Mouse (Mus musculus): ENCODE measurements at regions not wholly inside any gene's neighbourhood (a gene's known extent, or its start where the extent isn't known, plus 50 kb on each side); places are given as distances from the start of the nearest gene placed in this dataset.
A peak's percentile ranks its signal among the peaks of the same experiment; 100 is the strongest.
"Not testable (repeated sequence)": the region's sequence is repeated elsewhere in the genome, so short reads cannot be mapped to it uniquely, and the experiment has no call there.

GRCm38 (mm10) chr9:78769168-78769567 lies 153.8 kb downstream of the Cd109 start:
- peak; percentile 53 for DNase-seq (ENCODE audit: low spot score)

GRCm38 (mm10) chr9:78773936-78774335 lies 158.6 kb downstream of the Cd109 start:
- DNase-seq (ENCODE audit: low spot score): no peak

- peak; percentile 56 for DNase-seq (ENCODE audit: low spot score)
Measured at GRCm38 (mm10) chr9:78775462-78775861, 160.1 kb downstream of the Cd109 start.

GRCm38 (mm10) chr9:78780595-78780994 lies 165.2 kb downstream of the Cd109 start:
- no peak for DNase-seq (ENCODE audit: low spot score)

GRCm38 (mm10) chr9:78782297-78782696 lies 167.0 kb downstream of the Cd109 start:
- no peak for DNase-seq (ENCODE audit: low spot score)

- no peak for DNase-seq (ENCODE audit: low spot score)
Measured at GRCm38 (mm10) chr9:78782860-78783259, 167.5 kb downstream of the Cd109 start.

GRCm38 (mm10) chr9:78787866-78788265 lies 172.5 kb downstream of the Cd109 start:
- DNase-seq (ENCODE audit: low spot score): peak; percentile 72

GRCm38 (mm10) chr9:78789703-78790102 lies 174.4 kb downstream of the Cd109 start:
- no peak for DNase-seq (ENCODE audit: low spot score)

- DNase-seq (ENCODE audit: low spot score): no peak
Measured at GRCm38 (mm10) chr9:78790155-78790554, 174.8 kb downstream of the Cd109 start.

- DNase-seq (ENCODE audit: low spot score): no peak
Measured at GRCm38 (mm10) chr9:78795801-78796200, 180.5 kb downstream of the Cd109 start.

GRCm38 (mm10) chr9:78817221-78817620 lies 201.9 kb downstream of the Cd109 start:
- DNase-seq (ENCODE audit: low spot score): no peak

GRCm38 (mm10) chr9:78821554-78822212 lies 206.3 kb downstream of the Cd109 start:
- not testable (repeated sequence) for DNase-seq (ENCODE audit: low spot score)

GRCm38 (mm10) chr9:78844969-78845683 lies 229.8 kb downstream of the Cd109 start:
- no peak for DNase-seq (ENCODE audit: low spot score)

GRCm38 (mm10) chr9:78846110-78846509 lies 230.8 kb downstream of the Cd109 start:
- no peak for DNase-seq (ENCODE audit: low spot score)

GRCm38 (mm10) chr9:78847890-78848563 lies 232.7 kb downstream of the Cd109 start:
- DNase-seq (ENCODE audit: low spot score): no peak

GRCm38 (mm10) chr9:78848564-78848893 lies 233.2 kb downstream of the Cd109 start:
- DNase-seq (ENCODE audit: low spot score): not testable (repeated sequence)

- DNase-seq (ENCODE audit: low spot score): no peak
Measured at GRCm38 (mm10) chr9:78856981-78857380, 241.6 kb downstream of the Cd109 start.

GRCm38 (mm10) chr9:78859956-78860355 lies 244.6 kb downstream of the Cd109 start:
- no peak for DNase-seq (ENCODE audit: low spot score)

- DNase-seq (ENCODE audit: low spot score): peak; percentile 12
Measured at GRCm38 (mm10) chr9:78872561-78872960, 257.2 kb downstream of the Cd109 start.

GRCm38 (mm10) chr9:78879955-78880642 lies 264.8 kb downstream of the Cd109 start:
- no peak for DNase-seq (ENCODE audit: low spot score)

- no peak for DNase-seq (ENCODE audit: low spot score)
Measured at GRCm38 (mm10) chr9:78880643-78881306, 265.4 kb downstream of the Cd109 start.

GRCm38 (mm10) chr9:78881307-78881790 lies 266.0 kb downstream of the Cd109 start:
- DNase-seq (ENCODE audit: low spot score): no peak

Measured in adipocyte (in vitro differentiated cells).